In the genomic region with DNA sequence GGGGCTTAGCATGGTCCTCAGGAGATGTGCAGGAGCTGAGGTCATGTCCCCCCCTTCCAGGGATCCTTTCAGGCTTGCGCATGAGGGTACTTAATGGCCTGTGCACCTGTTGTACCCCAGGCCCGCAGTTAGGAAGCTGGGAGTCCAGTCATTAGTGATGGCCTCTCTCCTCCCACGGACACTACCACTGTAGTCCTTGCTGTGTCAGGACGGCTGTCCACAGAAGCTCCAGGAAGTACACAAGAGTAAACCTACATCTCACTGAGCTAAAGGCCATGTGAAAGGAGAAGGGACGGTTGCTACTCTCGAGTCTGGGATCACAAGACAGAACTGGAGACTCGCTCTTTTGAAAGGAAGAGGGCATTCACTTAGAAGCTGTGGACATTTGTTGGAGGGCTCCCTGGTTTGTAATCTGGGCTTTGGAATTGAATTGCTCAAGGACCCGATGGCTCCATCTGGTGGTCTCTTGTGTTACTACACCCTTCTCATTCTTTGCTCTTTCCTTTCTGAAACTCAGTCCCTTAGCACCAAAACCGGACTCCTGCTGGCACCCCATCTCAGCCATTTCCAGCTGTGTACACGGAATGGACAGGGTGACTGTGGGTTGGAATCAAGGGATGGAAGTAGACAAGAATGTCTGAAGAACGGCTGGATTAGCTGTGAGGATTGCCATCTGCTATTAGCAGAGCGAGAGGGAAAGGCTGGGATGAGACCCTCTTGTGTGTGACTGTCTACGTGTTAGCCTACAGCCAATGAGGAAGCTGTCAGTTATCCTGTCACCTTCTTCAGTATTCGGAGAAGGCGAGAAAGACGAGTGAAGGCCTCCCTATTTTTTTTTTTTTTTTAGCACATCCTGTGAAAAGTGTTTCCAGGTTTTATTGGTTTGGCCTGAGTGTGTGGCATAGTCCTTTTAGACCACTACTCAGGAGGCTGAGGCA, we compare ENCODE assay signal across 8 mouse cellular contexts. TPM values are rescaled to one million over a fixed set of nuclear protein-coding genes. Genes with fewer than 3 reads are reported as not detected.
DNase-seq lines count a peak whose midpoint lies in the region; ATAC-seq and TF ChIP-seq lines count a peak whose summit lies in the region.

No protein-coding gene starts in this region.

- no peak for TF ChIP-seq POLR2A in CH12.LX (IDR thresholded peaks at IDR 0.05; ENCODE audit: low read depth, low read length)
- no peak for TF ChIP-seq POLR2A in bone marrow macrophage, adult 2 months (IDR thresholded peaks at IDR 0.05; ENCODE audit: borderline replicate concordance, low read depth, low read length)
- TF ChIP-seq POLR2A in thymus, adult 2 months (IDR thresholded peaks at IDR 0.05; ENCODE audit: control insufficient read depth, extremely low read depth, insufficient read depth, low read length, poor library complexity) = no peak

- no peak for TF ChIP-seq EP300 in CH12.LX (IDR thresholded peaks at IDR 0.05; ENCODE audit: low read length)

- H3K4me3 ChIP-seq in CH12.LX (replicated peaks in 1 of 3; ENCODE audit: low read depth in 2 of 3, low read length in 2 of 3, poor library complexity in 1 of 3) = no peak overlapping the region
- no peak overlapping the region for H3K4me3 ChIP-seq in bone marrow macrophage, adult 2 months (ENCODE audit: insufficient read depth, low read length)
- H3K4me3 ChIP-seq in forebrain, embryonic 10.5 days = no peak overlapping the region
- no peak overlapping the region for H3K4me3 ChIP-seq in heart, embryonic 16.5 days (ENCODE audit: low read length)
- no peak overlapping the region for H3K4me3 ChIP-seq in liver, embryonic 13.5 days (replicated peaks)
- no peak overlapping the region for H3K4me3 ChIP-seq in thymus, adult 2 months (ENCODE audit: control insufficient read depth, insufficient read depth, low read length)

- WGBS in forebrain, embryonic 10.5 days = 51% methylated on average over 16 of the region's 16 CpGs
- WGBS in heart, embryonic 16.5 days = 33% methylated on average over 16 of the region's 16 CpGs
- WGBS in liver, embryonic 13.5 days (ENCODE audit: insufficient replicate concordance) = 29% methylated on average over 16 of the region's 16 CpGs
- 53% methylated on average over 16 of the region's 16 CpGs for WGBS in thymus, adult 2 months

- H3K27me3 ChIP-seq in CH12.LX (replicated peaks) = no peaks in the 10 kb centered on the region
- no peaks in the 10 kb centered on the region for H3K27me3 ChIP-seq in forebrain, embryonic 10.5 days (ENCODE audit: poor library complexity, severe bottlenecking)
- no peaks in the 10 kb centered on the region for H3K27me3 ChIP-seq in heart, embryonic 16.5 days (ENCODE audit: control insufficient read depth, insufficient read depth, low read length)
- H3K27me3 ChIP-seq in liver, embryonic 13.5 days = no peaks in the 10 kb centered on the region
- H3K27me3 ChIP-seq in thymus, adult 2 months (ENCODE audit: control insufficient read depth, insufficient read depth, low read length) = no peaks in the 10 kb centered on the region

- peak; percentile 76 for DNase-seq in CH12.LX (ENCODE audit: extremely low read depth)
- peak; percentile 67 for DNase-seq in forebrain, embryonic 10.5 days (ENCODE audit: extremely low spot score, low spot score)
- DNase-seq in kidney, postnatal 25 days = peak; percentile 58 to 91
- no peak for DNase-seq in liver, embryonic 13.5 days
- peak; percentile 28 for DNase-seq in ovary, adult 18-20 months (ENCODE audit: low spot score)
- DNase-seq in thymus, adult 2 months = peak; percentile 74

- in situ Hi-C loops in CH12.LX (cut with MboI; ENCODE audit: low pct_ligation_motif_present, low pct_unique_long_range_greater_than_20kb, low sequenced_read_pairs) = no loop called here

- TF ChIP-seq CTCF in CH12.LX (conservative IDR thresholded peaks at IDR 0.05 in 1 of 2, IDR thresholded peaks at IDR 0.05 in 1 of 2; ENCODE audit: low read depth in 2 of 2, low read length in 2 of 2) = peak; percentile 77 to 90
- peak; percentile 46 for TF ChIP-seq CTCF in bone marrow macrophage, adult 2 months (IDR thresholded peaks at IDR 0.05; ENCODE audit: low read depth, low read length)
- no peak for TF ChIP-seq CTCF in thymus, adult 2 months (IDR thresholded peaks at IDR 0.05; ENCODE audit: borderline replicate concordance, control insufficient read depth, extremely low read depth, insufficient read depth, low read length, poor library complexity)

- no peaks in the 10 kb centered on the region for H3K9me3 ChIP-seq in CH12.LX (replicated peaks; ENCODE audit: low read length)
- H3K9me3 ChIP-seq in forebrain, embryonic 10.5 days = no peaks in the 10 kb centered on the region
- H3K9me3 ChIP-seq in heart, embryonic 16.5 days (replicated peaks; ENCODE audit: control insufficient read depth, low read length) = no peaks in the 10 kb centered on the region
- H3K9me3 ChIP-seq in liver, embryonic 13.5 days (replicated peaks) = no peaks in the 10 kb centered on the region

- ATAC-seq in heart, embryonic 16.5 days (replicated peaks; ENCODE audit: extremely low read depth, insufficient read depth, low FRiP score) = 0 out of 2 replicates have a peak, but pooled peaks have one; percentile 3
- ATAC-seq in liver, embryonic 13.5 days (ENCODE audit: low read depth) = peak; percentile 37; the same call in 1 of the 2 replicates

- H3K4me2 ChIP-seq in CH12.LX (ENCODE audit: insufficient read depth, low read depth, poor library complexity, severe bottlenecking) = no peak overlapping the region
- no peak overlapping the region for H3K4me2 ChIP-seq in heart, embryonic 16.5 days (ENCODE audit: low read depth, low read length)
- H3K4me2 ChIP-seq in liver, embryonic 13.5 days = no peak overlapping the region

- peaks cover 0 to 20% of the 10 kb centered on the region in 2 experiments; a peak in 2 of 4 replicates for H3K4me1 ChIP-seq in CH12.LX (ENCODE audit: control insufficient read depth in 1 of 2, insufficient read depth in 2 of 2)
- H3K4me1 ChIP-seq in bone marrow macrophage, adult 2 months (ENCODE audit: control insufficient read depth, insufficient read depth, low read length) = no peaks in the 10 kb centered on the region
- H3K4me1 ChIP-seq in forebrain, embryonic 10.5 days = peaks cover 8% of the 10 kb centered on the region
- no peaks in the 10 kb centered on the region for H3K4me1 ChIP-seq in heart, embryonic 16.5 days (ENCODE audit: control insufficient read depth, insufficient read depth, low read length)
- peaks cover 3% of the 10 kb centered on the region; the same call in 1 of the 2 replicates for H3K4me1 ChIP-seq in liver, embryonic 13.5 days (replicated peaks)
- H3K4me1 ChIP-seq in thymus, adult 2 months (replicated peaks; ENCODE audit: control insufficient read depth, insufficient read depth, low read length) = peaks cover 2% of the 10 kb centered on the region; the same call in 1 of the 2 replicates

- H3K36me3 ChIP-seq in CH12.LX (replicated peaks in 1 of 2; ENCODE audit: control insufficient read depth in 1 of 2, insufficient read depth in 1 of 2, low read length in 1 of 2) = peaks cover 32 to 80% of the 10 kb centered on the region in 2 experiments
- no peaks in the 10 kb centered on the region for H3K36me3 ChIP-seq in forebrain, embryonic 10.5 days (replicated peaks)
- H3K36me3 ChIP-seq in heart, embryonic 16.5 days (ENCODE audit: control insufficient read depth, insufficient read depth) = peaks cover 5% of the 10 kb centered on the region
- no peaks in the 10 kb centered on the region for H3K36me3 ChIP-seq in liver, embryonic 13.5 days
- peaks cover 31% of the 10 kb centered on the region for H3K36me3 ChIP-seq in thymus, adult 2 months (ENCODE audit: control insufficient read depth, insufficient read depth, low read length)

- no peaks in the 10 kb centered on the region for H3K79me2 ChIP-seq in CH12.LX (replicated peaks; ENCODE audit: control insufficient read depth, extremely low read depth, insufficient read depth, poor library complexity, severe bottlenecking)

- no peak overlapping the region for H3K27ac ChIP-seq in CH12.LX (ENCODE audit: insufficient read depth, low read depth)
- no peak overlapping the region for H3K27ac ChIP-seq in bone marrow macrophage, adult 2 months (ENCODE audit: insufficient read depth, low read depth, low read length)
- H3K27ac ChIP-seq in forebrain, embryonic 10.5 days = no peak overlapping the region
- no peak overlapping the region for H3K27ac ChIP-seq in heart, embryonic 16.5 days (ENCODE audit: low read length)
- H3K27ac ChIP-seq in liver, embryonic 13.5 days = no peak overlapping the region
- no peak overlapping the region for H3K27ac ChIP-seq in thymus, adult 2 months (ENCODE audit: control insufficient read depth, insufficient read depth, low read length)

- dilution Hi-C loops in CH12.LX (cut with MboI; ENCODE audit: extremely low pct_ligation_motif_present, extremely low pct_unique_long_range_greater_than_20kb, low sequenced_read_pairs) = no loop called here

- peak; percentile 53 for TF ChIP-seq RAD21 in CH12.LX (IDR thresholded peaks at IDR 0.05; ENCODE audit: low read depth, low read length)

- H3K9ac ChIP-seq in CH12.LX (ENCODE audit: insufficient read depth, low read depth) = no peak overlapping the region
- H3K9ac ChIP-seq in heart, embryonic 16.5 days (ENCODE audit: low read length) = peak overlapping the region; percentile 47; the same call in 1 of the 2 replicates
- peak overlapping the region; percentile 9; the same call in 1 of the 2 replicates for H3K9ac ChIP-seq in liver, embryonic 13.5 days

RNA-seq across cellular contexts. Expression of a gene that starts 1.4 kb away (rescaled TPM):
- total RNA-seq in CH12.LX (2012; rRNA removed) (0.55 and 0.63 TPM in 2 replicates), CH12.LX (2014; rRNA removed) (0.43 TPM in 1 of 2 replicates, not detected in the other)
- 1.8 and 1.9 TPM in 2 replicates for polyA plus RNA-seq in CH12.LX (2012; ENCODE audit: insufficient read length, low read depth)
- polyA plus RNA-seq in bone marrow macrophage, adult 2 months (2012; ENCODE audit: insufficient read depth, insufficient read length, missing spikeins) = not detected in 2 replicates
- not detected in 2 replicates for polyA plus RNA-seq in forebrain, embryonic 10.5 days (2016; fragmentation: Nextera tagmentation; extraction: Ambion mirVana)
- 0.70 and 0.96 TPM in 2 replicates for polyA plus RNA-seq in heart, embryonic 16.5 days (2015; fragmentation: Nextera tagmentation; extraction: Ambion mirVana)
- polyA plus RNA-seq in liver, embryonic 13.5 days (2015; fragmentation: Nextera tagmentation; extraction: Ambion mirVana) = 0.12 and 0.20 TPM in 2 replicates
- polyA plus RNA-seq in thymus, adult 2 months (2012; rRNA removed) = 1.8 and 2.4 TPM in 2 replicates

RNA-seq across cellular contexts. Expression of a gene that starts 3.0 kb away (rescaled TPM):
- total RNA-seq in CH12.LX (2012; rRNA removed) = 0.04 TPM in 2 replicates
- total RNA-seq in CH12.LX (2014; rRNA removed) = 0.08 TPM in 1 of 2 replicates, not detected in the other
- 0.04 and 0.30 TPM in 2 replicates for polyA plus RNA-seq in CH12.LX (2012; ENCODE audit: insufficient read length, low read depth)
- 1.1 and 2.4 TPM in 2 replicates for polyA plus RNA-seq in bone marrow macrophage, adult 2 months (2012; ENCODE audit: insufficient read depth, insufficient read length, missing spikeins)
- not detected in 2 replicates for polyA plus RNA-seq in forebrain, embryonic 10.5 days (2016; fragmentation: Nextera tagmentation; extraction: Ambion mirVana)
- 0.38 and 0.62 TPM in 2 replicates for polyA plus RNA-seq in heart, embryonic 16.5 days (2015; fragmentation: Nextera tagmentation; extraction: Ambion mirVana)
- not detected in 2 replicates for polyA plus RNA-seq in liver, embryonic 13.5 days (2015; fragmentation: Nextera tagmentation; extraction: Ambion mirVana)
- 0.01 TPM in 1 of 2 replicates, not detected in the other for polyA plus RNA-seq in thymus, adult 2 months (2012; rRNA removed)

RNA-seq across cellular contexts. Expression of a gene that starts 21.1 kb away (rescaled TPM):
- total RNA-seq in CH12.LX (2012; rRNA removed) = 348 and 355 TPM in 2 replicates
- total RNA-seq in CH12.LX (2014; rRNA removed) = 297 and 321 TPM in 2 replicates
- polyA plus RNA-seq in CH12.LX (2012; ENCODE audit: insufficient read length, low read depth) = 1,134 and 1,150 TPM in 2 replicates
- polyA plus RNA-seq in bone marrow macrophage, adult 2 months (2012; ENCODE audit: insufficient read depth, insufficient read length, missing spikeins) = 1,210 and 1,280 TPM in 2 replicates
- 22.0 and 25.3 TPM in 2 replicates for polyA plus RNA-seq in forebrain, embryonic 10.5 days (2016; fragmentation: Nextera tagmentation; extraction: Ambion mirVana)
- 103 and 152 TPM in 2 replicates for polyA plus RNA-seq in heart, embryonic 16.5 days (2015; fragmentation: Nextera tagmentation; extraction: Ambion mirVana)
- polyA plus RNA-seq in liver, embryonic 13.5 days (2015; fragmentation: Nextera tagmentation; extraction: Ambion mirVana) = 107 and 116 TPM in 2 replicates
- 644 and 667 TPM in 2 replicates for polyA plus RNA-seq in thymus, adult 2 months (2012; rRNA removed)

RNA-seq across cellular contexts. Expression of a gene that starts 45.0 kb away (rescaled TPM):
- total RNA-seq in CH12.LX (2012; rRNA removed) (not detected in 2 replicates), CH12.LX (2014; rRNA removed) (not detected in 2 replicates)
- polyA plus RNA-seq in CH12.LX (2012; ENCODE audit: insufficient read length, low read depth) = not detected in 2 replicates
- 2.7 and 4.0 TPM in 2 replicates for polyA plus RNA-seq in bone marrow macrophage, adult 2 months (2012; ENCODE audit: insufficient read depth, insufficient read length, missing spikeins)
- 0.50 and 0.91 TPM in 2 replicates for polyA plus RNA-seq in forebrain, embryonic 10.5 days (2016; fragmentation: Nextera tagmentation; extraction: Ambion mirVana)
- 570 and 632 TPM in 2 replicates for polyA plus RNA-seq in heart, embryonic 16.5 days (2015; fragmentation: Nextera tagmentation; extraction: Ambion mirVana)
- polyA plus RNA-seq in liver, embryonic 13.5 days (2015; fragmentation: Nextera tagmentation; extraction: Ambion mirVana) = 6.5 and 7.3 TPM in 2 replicates
- 173 and 274 TPM in 2 replicates for polyA plus RNA-seq in thymus, adult 2 months (2012; rRNA removed)
